Comparison of ENCODE assay signal across 9 mouse cellular contexts in the genomic region with DNA sequence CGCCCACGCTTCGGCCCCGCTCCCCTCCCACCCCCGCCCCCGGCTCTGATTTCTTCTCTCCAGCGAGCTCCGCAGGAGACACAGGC. TPM values are rescaled to one million over a fixed set of nuclear protein-coding genes. Genes with fewer than 3 reads are reported as not detected.
DNase-seq lines count a peak whose midpoint lies in the region; ATAC-seq and TF ChIP-seq lines count a peak whose summit lies in the region.
"Had no signal": no experiment of that assay in that cellular context is flagged by ENCODE, and none has a peak within 500 bp of the region (broad histone marks: within the 10 kb centered on the region; RNA-seq: fewer than 3 reads in every experiment).

Gene Wnt6 (plus strand): TSS at position 48 of the 86 bp plus-strand sequence.

- H3K27ac ChIP-seq in kidney, embryonic 15.5 days: no peak within 1 kb of the TSS
- no peak within 1 kb of the TSS; the same call in 1 of the 2 replicates for H3K27ac ChIP-seq in embryonic facial prominence, embryonic 12.5 days
- H3K27ac ChIP-seq in intestine, embryonic 14.5 days (ENCODE audit: low read depth): no peak within 1 kb of the TSS
- H3K27ac ChIP-seq in midbrain, postnatal 0 days (ENCODE audit: low read depth, low read length): no peak within 1 kb of the TSS

- peak within 1 kb of the TSS; percentile 36 for H3K9ac ChIP-seq in kidney, embryonic 15.5 days
- peak within 1 kb of the TSS; percentile 53 for H3K9ac ChIP-seq in embryonic facial prominence, embryonic 12.5 days
- H3K9ac ChIP-seq in intestine, embryonic 14.5 days (ENCODE audit: low read length): no peak within 1 kb of the TSS
- 0 out of 2 replicates have a peak within 1 kb of the TSS, but pooled peaks have one; percentile 19 for H3K9ac ChIP-seq in midbrain, postnatal 0 days (replicated peaks; ENCODE audit: low read length, poor library complexity, severe bottlenecking)

- WGBS in kidney, embryonic 15.5 days: 3% methylated on average over 6 of the region's 8 CpGs
- WGBS in embryonic facial prominence, embryonic 12.5 days: no CpG with 5 or more reads among the region's 8 CpGs
- 20% methylated on average over 4 of the region's 8 CpGs for WGBS in intestine, embryonic 14.5 days
- 0% methylated on average over 3 of the region's 8 CpGs for WGBS in midbrain, postnatal 0 days

- no peaks in the 10 kb centered on the region for H3K36me3 ChIP-seq in kidney, embryonic 15.5 days
- H3K36me3 ChIP-seq in embryonic facial prominence, embryonic 12.5 days: no peaks in the 10 kb centered on the region
- no peaks in the 10 kb centered on the region for H3K36me3 ChIP-seq in intestine, embryonic 14.5 days (ENCODE audit: control insufficient read depth, insufficient read depth, low read length)
- no peaks in the 10 kb centered on the region for H3K36me3 ChIP-seq in midbrain, postnatal 0 days (ENCODE audit: insufficient read depth, low read length)

- peaks cover 92% of the 10 kb centered on the region for H3K27me3 ChIP-seq in kidney, embryonic 15.5 days
- peaks cover 90% of the 10 kb centered on the region for H3K27me3 ChIP-seq in embryonic facial prominence, embryonic 12.5 days
- H3K27me3 ChIP-seq in intestine, embryonic 14.5 days (replicated peaks; ENCODE audit: control insufficient read depth, insufficient read depth, low read length): peaks cover 69% of the 10 kb centered on the region
- H3K27me3 ChIP-seq in midbrain, postnatal 0 days (ENCODE audit: insufficient read depth, low read length): peaks cover 50% of the 10 kb centered on the region

- DNase-seq in kidney, postnatal 14 days: no peak
- no peak for DNase-seq in intestine, embryonic 14.5 days (ENCODE audit: low spot score)
- DNase-seq in midbrain, postnatal 0 days (ENCODE audit: low spot score): no peak
- DNase-seq in frontal cortex, postnatal 36 days (ENCODE audit: low spot score in 2 of 2): no peak
- no peak for DNase-seq in urinary bladder, postnatal 4 days (ENCODE audit: low spot score in 2 of 2)
- DNase-seq in cerebellum, adult 11-12 months: no peak

- H3K4me2 ChIP-seq in kidney, embryonic 15.5 days: peak within 1 kb of the TSS; percentile 84
- peak within 1 kb of the TSS; percentile 98 for H3K4me2 ChIP-seq in embryonic facial prominence, embryonic 12.5 days (replicated peaks)
- H3K4me2 ChIP-seq in intestine, embryonic 14.5 days (ENCODE audit: low read length): peak within 1 kb of the TSS; percentile 68
- H3K4me2 ChIP-seq in midbrain, postnatal 0 days (ENCODE audit: low read depth, low read length, poor library complexity, severe bottlenecking): peak within 1 kb of the TSS; percentile 93

- TF ChIP-seq CTCF in midbrain, postnatal 0 days (IDR thresholded peaks at IDR 0.05): no peak

- no peaks in the 10 kb centered on the region for H3K9me3 ChIP-seq in kidney, embryonic 15.5 days (replicated peaks)
- no peaks in the 10 kb centered on the region for H3K9me3 ChIP-seq in embryonic facial prominence, embryonic 12.5 days
- H3K9me3 ChIP-seq in intestine, embryonic 14.5 days (ENCODE audit: control insufficient read depth, low read length): no peaks in the 10 kb centered on the region
- H3K9me3 ChIP-seq in midbrain, postnatal 0 days (ENCODE audit: low read length): no peaks in the 10 kb centered on the region

- H3K4me1 ChIP-seq in kidney, embryonic 15.5 days: peaks cover 54% of the 10 kb centered on the region
- peaks cover 31% of the 10 kb centered on the region for H3K4me1 ChIP-seq in embryonic facial prominence, embryonic 12.5 days
- 0 out of 2 replicates have a peak, but pooled peaks cover 12% of the 10 kb centered on the region for H3K4me1 ChIP-seq in intestine, embryonic 14.5 days (replicated peaks; ENCODE audit: control insufficient read depth, insufficient read depth, low read length)
- H3K4me1 ChIP-seq in midbrain, postnatal 0 days (ENCODE audit: insufficient read depth, low read length): 0 out of 2 replicates have a peak, but pooled peaks cover 3% of the 10 kb centered on the region

- ATAC-seq in kidney, embryonic 15.5 days (replicated peaks; ENCODE audit: low FRiP score): no peak
- no peak for ATAC-seq in embryonic facial prominence, embryonic 12.5 days (ENCODE audit: insufficient number of reproducible peaks, insufficient read depth, low FRiP score, low TSS enrichment)
- no peak for ATAC-seq in intestine, embryonic 14.5 days (replicated peaks; ENCODE audit: low FRiP score, low TSS enrichment, low read depth)
- ATAC-seq in midbrain, postnatal 0 days (ENCODE audit: low FRiP score): no peak
- ATAC-seq: Patski had no signal

- peak within 1 kb of the TSS; percentile 50 for H3K4me3 ChIP-seq in kidney, embryonic 15.5 days (replicated peaks)
- H3K4me3 ChIP-seq in embryonic facial prominence, embryonic 12.5 days: peak within 1 kb of the TSS; percentile 55
- H3K4me3 ChIP-seq in intestine, embryonic 14.5 days (ENCODE audit: low read depth, low read length): peak within 1 kb of the TSS; percentile 34
- H3K4me3 ChIP-seq in midbrain, postnatal 0 days (ENCODE audit: low read depth, low read length): peak within 1 kb of the TSS; percentile 42

RNA-seq across cellular contexts. Expression of gene Wnt6, which starts in this region (rescaled TPM):
- 2.0 and 2.3 TPM in 2 replicates for polyA plus RNA-seq in kidney, embryonic 15.5 days (2015; fragmentation: Nextera tagmentation; extraction: Ambion mirVana)
- 30.1 and 30.8 TPM in 2 replicates for polyA plus RNA-seq in embryonic facial prominence, embryonic 12.5 days (2016; fragmentation: Nextera tagmentation; extraction: Ambion mirVana)
- 0.22 and 0.31 TPM in 2 replicates for polyA plus RNA-seq in intestine, embryonic 14.5 days (2014; fragmentation: Nextera tagmentation; extraction: Ambion mirVana)
- 6.2 and 8.4 TPM in 2 replicates for total RNA-seq in midbrain, postnatal 0 days (2014; rRNA removed)
- polyA plus RNA-seq in midbrain, postnatal 0 days (2015; fragmentation: Nextera tagmentation; extraction: Ambion mirVana): 6.3 and 6.6 TPM in 2 replicates
- polyA plus RNA-seq: Patski had no signal
